Mouse (Mus musculus) retina, adult 2 months (tissue): Measurements from ENCODE around the gene Tjp3.
A peak's percentile ranks its signal among the peaks of the same experiment; 100 is the strongest.

Source experiments
- DNase-seq: peaks from one replicate; pipeline ENCODE4 v3.0.0-alpha.2; 2012; ENCODE audit warnings: low read depth, low spot score

Gene Tjp3

GRCm38 (mm10) chr10:81268643-81269412 lies 22.6 kb downstream of the Tjp3 start:
- DNase-seq: no peak

DNA sequence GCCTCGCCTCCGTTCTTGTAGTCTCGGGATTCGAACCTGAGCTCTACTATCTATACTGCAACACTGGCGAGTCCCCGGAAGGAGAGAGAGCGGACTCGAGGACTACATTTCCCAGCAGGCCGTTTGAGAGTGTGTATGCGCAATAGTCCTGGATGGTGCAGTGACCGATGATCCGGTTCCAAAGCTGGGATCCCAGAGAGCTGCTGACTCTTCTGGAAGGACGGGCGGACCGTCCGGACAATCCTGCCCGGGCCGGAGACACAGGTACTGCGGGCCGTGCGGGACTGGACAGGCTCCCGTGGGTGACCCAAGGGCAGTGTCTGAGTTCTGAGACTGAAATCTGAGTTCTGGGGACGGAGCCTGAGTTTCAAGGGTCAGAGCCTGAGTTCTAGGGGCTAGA lies 23.3 kb downstream of the Tjp3 start:
- peak; percentile 90 for DNase-seq

DNA sequence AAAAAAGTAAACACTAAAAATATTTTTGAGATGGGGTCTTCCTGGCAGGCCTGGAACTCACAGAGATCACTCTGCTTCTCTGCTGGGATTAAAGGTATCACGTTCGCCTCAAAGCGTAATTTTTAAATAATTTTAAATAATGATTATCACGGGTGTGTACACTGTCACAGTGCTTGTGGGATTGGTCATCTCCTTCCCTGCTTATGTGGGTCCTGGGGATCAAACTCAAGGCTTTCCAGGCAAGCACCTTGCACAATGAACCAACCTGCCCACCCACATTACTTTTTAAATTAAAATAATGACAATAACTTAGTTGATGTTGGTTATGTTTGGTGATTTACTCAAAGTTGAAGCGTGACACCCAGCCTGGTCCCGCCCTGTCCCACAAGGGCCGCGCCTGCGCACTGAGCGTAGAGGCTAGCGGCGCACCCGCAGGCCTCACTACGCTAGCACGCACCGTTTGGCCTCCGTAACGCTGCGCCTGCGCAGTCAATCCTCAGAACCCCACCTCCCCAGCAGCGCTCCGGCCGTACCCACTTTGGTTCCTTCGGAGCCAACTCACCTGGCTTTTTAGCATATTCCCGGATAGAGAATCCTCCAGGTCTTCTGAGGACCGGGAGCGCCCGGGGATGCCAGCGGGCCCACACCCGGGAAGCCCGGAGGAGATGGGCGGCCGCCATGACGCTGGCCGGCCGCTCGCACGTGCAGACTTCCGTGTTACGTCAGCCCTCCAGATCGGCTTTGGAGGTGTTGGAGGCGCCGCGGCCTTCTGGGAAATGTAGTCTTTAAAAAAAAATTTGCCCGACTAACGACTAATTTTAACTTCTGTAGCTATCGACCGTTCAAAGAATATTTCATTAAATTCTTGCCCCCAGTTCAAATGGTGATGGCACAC lies 24.9 kb downstream of the Tjp3 start, which contains the start of the genes Mrpl54 and Apba3:
Gene Mrpl54, minus strand, starts transcription at position 724 of the 895 bp plus-strand sequence.
Gene Apba3, plus strand, starts transcription at position 750 of the 895 bp plus-strand sequence.
- DNase-seq: peak; percentile 92

DNA sequence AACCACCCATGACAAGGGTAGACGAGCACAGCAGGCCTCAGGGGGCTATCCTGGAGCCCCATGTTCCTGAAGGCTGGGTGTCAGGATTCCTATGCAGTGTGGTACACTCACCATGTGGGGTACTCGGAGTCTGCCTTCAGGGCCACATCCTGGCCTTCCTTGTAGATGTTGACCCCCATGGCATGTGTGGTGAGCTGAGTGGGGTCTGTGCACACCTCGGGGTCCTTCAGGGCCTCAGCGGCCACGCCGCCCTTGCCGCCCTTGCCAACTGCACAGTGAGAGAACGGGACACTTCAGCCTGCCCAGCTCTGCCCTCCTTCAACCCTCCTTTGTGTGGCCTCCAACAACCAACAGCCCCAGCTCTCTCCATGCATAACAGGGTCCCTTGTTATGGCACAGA lies 25.8 kb downstream of the Tjp3 start:
- DNase-seq: no peak

DNA sequence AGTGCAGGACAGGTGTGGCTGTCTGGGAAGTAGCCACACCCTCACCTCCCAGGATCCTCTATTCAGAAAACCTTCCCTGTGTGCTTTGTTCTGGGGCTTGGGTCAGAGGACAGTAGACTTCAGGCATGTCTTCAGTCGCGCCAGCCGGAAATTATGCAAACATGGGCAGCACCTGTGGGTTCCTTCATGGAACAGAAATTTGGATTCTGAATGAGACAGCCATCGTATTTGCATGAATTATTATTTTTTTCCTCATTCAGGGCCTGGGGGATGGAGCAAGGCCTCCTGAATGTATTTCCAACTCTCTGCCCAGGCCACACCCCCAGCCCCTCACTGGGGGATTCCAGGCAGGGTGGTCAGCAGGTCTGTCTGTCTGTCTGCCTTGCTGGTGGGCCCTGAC lies 30.4 kb downstream of the Tjp3 start:
- DNase-seq: no peak

DNA sequence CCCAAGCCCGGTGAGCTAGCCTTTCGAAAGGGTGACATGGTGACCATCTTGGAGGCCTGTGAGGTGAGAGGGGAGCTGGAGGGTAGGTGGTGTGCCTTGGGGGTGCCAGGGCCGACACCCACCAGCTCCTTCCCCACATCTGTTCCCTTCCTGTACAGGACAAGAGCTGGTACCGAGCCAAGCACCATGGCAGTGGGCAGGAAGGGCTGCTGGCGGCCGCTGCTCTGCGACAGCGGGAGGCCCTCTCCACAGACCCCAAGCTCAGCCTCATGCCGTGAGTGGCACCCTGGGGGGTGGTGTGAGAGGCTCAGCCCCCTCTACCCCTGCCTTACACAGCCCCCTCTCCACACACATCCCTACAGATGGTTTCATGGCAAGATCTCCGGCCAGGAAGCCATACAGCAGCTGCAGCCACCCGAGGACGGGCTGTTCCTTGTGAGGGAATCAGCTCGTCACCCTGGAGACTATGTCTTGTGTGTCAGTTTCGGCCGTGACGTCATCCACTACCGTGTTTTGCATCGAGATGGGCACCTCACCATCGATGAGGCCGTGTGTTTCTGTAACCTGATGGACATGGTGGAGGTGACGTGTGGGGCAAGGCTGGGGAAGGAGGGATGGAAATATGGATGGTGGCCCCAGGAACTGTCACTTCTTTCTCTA lies 32.0 kb downstream of the Tjp3 start:
- no peak for DNase-seq

DNA sequence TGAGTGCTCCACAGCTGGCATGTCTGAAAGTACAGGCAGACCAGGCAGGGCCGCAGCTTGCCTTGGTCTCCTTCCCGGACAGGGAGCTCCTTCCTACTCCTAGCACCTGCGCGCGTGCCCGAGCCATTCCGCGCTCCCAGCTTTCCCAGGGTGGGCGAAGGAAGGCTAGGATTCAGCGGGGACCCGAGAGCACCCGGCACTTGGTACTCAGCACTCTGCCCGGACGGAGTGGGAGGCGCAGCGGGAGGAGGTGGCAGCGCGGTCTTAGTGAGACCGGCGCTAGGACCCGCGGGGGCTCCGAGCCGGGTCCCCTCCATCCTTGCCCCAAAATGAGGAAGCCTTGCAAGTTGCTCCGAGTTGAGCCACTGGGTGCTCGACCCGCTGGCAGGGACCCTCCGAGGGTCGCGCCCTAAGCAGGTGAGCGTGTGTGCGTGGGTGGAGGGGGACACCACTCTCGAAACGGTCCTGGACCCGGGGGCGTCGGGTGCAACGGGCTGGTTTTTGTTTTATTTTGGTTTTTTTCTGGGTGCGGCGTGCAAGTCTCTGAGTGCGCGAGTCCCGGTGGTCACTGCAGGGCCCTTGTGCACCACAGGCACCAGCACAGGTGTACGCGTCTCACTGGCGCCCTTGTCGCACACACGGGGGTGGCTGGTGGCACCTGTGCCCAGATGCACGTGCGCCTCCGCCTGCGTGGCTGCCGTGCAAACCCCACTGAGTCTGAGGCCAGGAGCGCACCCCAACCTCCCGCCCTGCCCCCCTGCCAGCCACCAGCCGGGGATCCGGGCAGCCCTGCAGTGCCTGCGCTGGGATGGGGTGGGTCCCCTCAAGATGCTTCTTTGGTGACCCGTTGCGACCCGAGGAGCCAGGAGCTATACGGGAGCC lies 34.0 kb downstream of the Tjp3 start:
- no peak for DNase-seq

DNA sequence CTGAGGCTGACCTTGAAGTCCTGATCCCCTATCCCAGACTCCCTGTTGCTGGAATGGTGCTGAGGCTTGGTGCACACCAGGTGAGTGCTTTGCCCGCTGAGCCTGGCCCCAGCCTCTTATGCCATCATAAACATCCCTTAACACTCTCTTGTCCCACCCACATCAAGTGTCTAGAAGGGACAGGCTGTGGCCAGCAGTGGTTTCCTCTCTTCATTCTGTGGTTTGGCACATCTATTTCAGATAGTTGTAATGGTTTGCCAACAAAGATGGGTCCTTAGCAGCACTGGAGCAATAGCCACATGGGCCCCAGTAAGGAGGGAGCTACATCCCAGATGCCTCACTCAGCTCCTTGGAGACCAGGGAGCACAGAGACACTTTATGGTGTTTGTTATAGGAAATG lies 36.5 kb downstream of the Tjp3 start:
- DNase-seq: no peak

DNA sequence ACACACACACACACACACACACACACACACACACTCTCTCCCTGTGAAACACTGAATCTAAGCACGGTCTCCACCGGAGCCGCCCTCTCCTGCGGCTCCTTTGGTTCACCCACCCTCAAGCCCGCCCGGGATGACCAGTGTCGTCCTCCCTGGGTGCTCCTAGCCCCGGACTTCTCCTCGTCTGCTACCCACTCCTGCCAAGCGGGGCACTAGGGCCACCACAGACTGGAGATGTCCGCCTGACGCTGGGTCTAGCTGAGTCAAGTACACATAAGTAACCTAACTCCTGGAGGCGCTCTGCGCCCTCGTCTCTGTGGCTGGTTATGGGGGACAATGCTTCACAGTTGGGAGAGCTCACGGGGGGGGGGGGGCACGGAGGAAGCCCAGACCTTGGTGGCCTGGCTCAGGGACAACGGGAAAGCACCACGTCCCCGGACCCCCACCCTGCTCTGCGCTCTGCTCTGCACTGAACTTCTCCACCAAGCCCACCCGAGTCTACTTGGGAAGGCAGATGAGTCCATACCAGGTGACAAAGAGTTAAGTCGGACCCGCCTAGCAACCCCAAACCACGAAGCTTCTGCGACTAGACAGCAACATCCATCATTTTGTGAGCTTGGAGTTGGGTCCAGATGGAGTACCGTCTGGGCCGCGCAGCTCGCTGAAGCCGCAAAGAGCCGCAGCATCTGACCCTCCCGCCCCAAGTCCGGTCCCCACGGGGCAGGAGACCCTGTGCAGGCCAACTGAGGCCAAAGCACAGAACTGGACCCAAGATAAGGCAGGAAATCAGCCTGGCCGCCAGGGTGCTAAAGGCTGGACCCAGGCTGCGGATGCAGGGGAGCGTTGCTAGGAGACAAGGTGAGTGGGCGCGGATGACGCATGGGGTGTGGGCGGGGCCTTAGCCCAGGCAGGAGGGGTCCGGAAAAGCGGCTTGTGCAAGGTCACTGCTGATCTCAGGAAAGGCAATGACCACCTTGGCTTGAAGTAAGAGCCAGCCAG lies 38.7 kb downstream of the Tjp3 start, which contains the start of gene Matk:
Gene Matk, plus strand, starts transcription at position 512 of the 996 bp plus-strand sequence.
- no peak for DNase-seq

GRCm38 (mm10) chr10:81249442-81249841 lies 41.9 kb downstream of the Tjp3 start:
- DNase-seq: no peak

- DNase-seq: no peak
Observed at GRCm38 (mm10) chr10:81247804-81248203, 43.6 kb downstream of the Tjp3 start.

GRCm38 (mm10) chr10:81245166-81245565 lies 46.2 kb downstream of the Tjp3 start:
- DNase-seq: no peak

DNA sequence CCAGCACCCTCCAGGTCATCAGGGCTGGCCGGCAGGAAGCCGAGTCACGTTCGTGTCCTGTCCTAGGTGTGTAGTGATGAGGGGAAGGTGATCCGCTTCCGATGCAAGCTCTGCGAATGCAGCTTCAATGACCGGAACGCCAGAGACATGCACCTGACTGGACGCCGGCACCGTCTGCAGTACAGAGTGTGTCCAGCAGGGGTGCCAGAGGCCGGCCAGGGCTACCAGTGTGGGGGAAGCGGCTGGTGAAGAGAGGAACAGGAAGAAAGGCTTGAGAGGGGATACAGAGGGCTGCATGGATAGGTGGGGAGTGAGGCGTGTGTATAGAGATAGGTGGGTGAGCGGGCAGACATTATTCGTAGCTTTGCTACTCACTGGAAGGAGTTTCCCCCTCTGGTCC lies 46.8 kb downstream of the Tjp3 start:
- DNase-seq: no peak

GRCm38 (mm10) chr10:81244146-81244545 lies 47.2 kb downstream of the Tjp3 start:
- no peak for DNase-seq

GRCm38 (mm10) chr10:81242021-81242420 lies 49.4 kb downstream of the Tjp3 start:
- DNase-seq: no peak

GRCm38 (mm10) chr10:81240876-81241275 lies 50.5 kb downstream of the Tjp3 start:
- DNase-seq: no peak

GRCm38 (mm10) chr10:81238618-81239017 lies 52.8 kb downstream of the Tjp3 start:
- no peak for DNase-seq

DNA sequence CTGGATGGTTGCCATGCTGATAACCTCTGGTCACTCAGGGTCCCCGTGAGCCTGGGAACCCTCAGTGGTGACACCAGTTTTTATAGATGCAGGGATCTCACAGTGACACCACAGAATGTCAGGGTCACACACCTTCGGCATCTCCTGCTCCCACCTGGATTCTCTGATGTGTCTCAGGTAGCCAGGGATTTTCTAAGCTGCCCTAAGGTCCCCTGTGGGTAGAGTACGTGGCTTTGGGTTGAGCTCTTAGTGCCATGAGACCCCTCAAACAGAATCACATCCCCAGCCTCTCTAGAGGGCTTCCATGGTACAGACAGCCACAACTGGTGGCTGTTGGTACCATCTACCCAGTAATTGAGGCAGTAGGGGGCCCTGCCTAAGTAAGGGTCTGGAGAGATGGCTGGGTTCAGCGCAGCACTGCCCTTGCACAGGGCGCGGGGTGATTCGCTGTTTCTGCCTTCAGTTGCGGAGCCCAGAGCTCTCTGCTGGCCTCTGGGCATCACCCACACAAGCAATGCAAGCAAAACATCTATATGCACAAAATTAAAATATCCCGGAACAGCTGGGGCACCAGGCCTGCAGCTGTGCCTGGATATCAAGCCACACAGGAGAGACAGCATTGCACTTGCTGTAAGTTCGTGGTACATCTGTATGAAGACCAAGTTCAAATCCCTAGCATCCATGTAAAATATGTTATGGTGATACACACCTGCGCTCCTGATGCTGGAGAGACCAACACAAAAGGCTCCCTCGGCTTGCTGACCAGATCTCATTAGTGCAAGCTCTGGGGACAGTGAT lies 54.7 kb downstream of the Tjp3 start:
- no peak for DNase-seq

DNA sequence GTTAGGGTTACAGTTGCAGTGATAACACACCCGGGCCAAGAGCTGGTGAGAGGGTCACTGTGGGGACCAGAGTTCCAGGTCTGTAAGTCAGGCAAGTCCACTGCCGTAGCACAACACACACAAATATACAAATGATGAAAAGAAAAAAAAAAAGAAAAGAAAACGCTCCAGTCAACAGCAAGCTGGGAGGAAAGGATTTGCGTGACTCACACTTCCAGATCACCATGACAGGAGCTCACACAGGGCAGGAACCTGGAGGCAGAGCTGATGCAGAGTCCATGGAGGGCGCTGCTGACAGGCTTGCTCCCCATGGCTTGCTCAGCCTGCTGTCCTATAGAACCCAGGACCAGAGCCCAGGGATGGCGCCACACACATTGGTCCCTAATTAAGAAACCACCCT lies 57.2 kb downstream of the Tjp3 start:
- DNase-seq: no peak
